In the genomic region with DNA sequence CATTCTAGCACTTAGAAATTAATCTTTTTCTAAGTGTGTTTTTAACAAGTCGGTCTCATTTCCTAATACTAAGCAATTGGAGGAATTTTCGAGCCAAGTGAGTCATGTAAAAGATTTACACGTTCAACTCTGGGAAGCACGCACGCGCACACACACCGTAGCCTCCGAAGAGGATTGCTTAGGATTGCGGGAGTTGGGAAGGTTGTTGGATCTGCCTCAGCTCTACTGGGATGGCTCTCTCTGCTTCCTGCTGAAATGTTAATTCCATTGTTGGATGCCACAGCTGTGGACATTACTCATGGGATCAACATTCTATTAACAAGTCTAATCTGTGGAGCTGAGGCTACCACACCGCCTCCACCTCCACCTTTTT, we compare ENCODE assay signal across 7 mouse cellular contexts. TPM values are rescaled to one million over a fixed set of nuclear protein-coding genes. Genes with fewer than 3 reads are reported as not detected.
A peak's percentile ranks its signal among the peaks of the same experiment; 100 is the strongest.
DNase-seq lines count a peak whose midpoint lies in the region; ATAC-seq lines count a peak whose summit lies in the region.

No protein-coding gene starts in this region.

- H3K27ac ChIP-seq in embryonic facial prominence, embryonic 10.5 days (replicated peaks): no peak overlapping the region
- peak overlapping the region; percentile 98 for H3K27ac ChIP-seq in hindbrain, embryonic 13.5 days
- H3K27ac ChIP-seq in limb, embryonic 10.5 days: no peak overlapping the region
- peak overlapping the region; percentile 94 for H3K27ac ChIP-seq in neural tube, embryonic 13.5 days (replicated peaks)

- peaks cover 15% of the 10 kb centered on the region for H3K27me3 ChIP-seq in embryonic facial prominence, embryonic 10.5 days (replicated peaks; ENCODE audit: low read depth, poor library complexity, severe bottlenecking)
- no peaks in the 10 kb centered on the region for H3K27me3 ChIP-seq in hindbrain, embryonic 13.5 days
- H3K27me3 ChIP-seq in limb, embryonic 10.5 days (ENCODE audit: low read depth, poor library complexity, severe bottlenecking): peaks cover 15% of the 10 kb centered on the region
- no peaks in the 10 kb centered on the region for H3K27me3 ChIP-seq in neural tube, embryonic 13.5 days

- ATAC-seq in hindbrain, embryonic 13.5 days (ENCODE audit: low FRiP score): no peak
- ATAC-seq in neural tube, embryonic 13.5 days (ENCODE audit: low read depth): no peak

- peak; percentile 35 for DNase-seq in urinary bladder, postnatal 14 days (ENCODE audit: low spot score)
- no peak for DNase-seq in urinary bladder, adult 2 months (ENCODE audit: low spot score)
- peak; percentile 36 for DNase-seq in embryonic facial prominence, embryonic 10.5 days (ENCODE audit: low spot score)
- peak; percentile 35 for DNase-seq in limb, embryonic 10.5 days (ENCODE audit: low spot score)
- DNase-seq in gastrocnemius, adult 8-10 months (ENCODE audit: low spot score in 2 of 2): no peak

- H3K9me3 ChIP-seq in embryonic facial prominence, embryonic 10.5 days: no peaks in the 10 kb centered on the region
- H3K9me3 ChIP-seq in hindbrain, embryonic 13.5 days: no peaks in the 10 kb centered on the region
- no peaks in the 10 kb centered on the region for H3K9me3 ChIP-seq in limb, embryonic 10.5 days (replicated peaks)
- no peaks in the 10 kb centered on the region for H3K9me3 ChIP-seq in neural tube, embryonic 13.5 days

- peak overlapping the region; percentile 97 for H3K9ac ChIP-seq in hindbrain, embryonic 13.5 days
- peak overlapping the region; percentile 91 for H3K9ac ChIP-seq in neural tube, embryonic 13.5 days

- peaks cover 11% of the 10 kb centered on the region for H3K4me1 ChIP-seq in embryonic facial prominence, embryonic 10.5 days
- peaks cover 43% of the 10 kb centered on the region for H3K4me1 ChIP-seq in hindbrain, embryonic 13.5 days (replicated peaks)
- H3K4me1 ChIP-seq in limb, embryonic 10.5 days: peaks cover 14% of the 10 kb centered on the region; the same call in 1 of the 2 replicates
- peaks cover 43% of the 10 kb centered on the region for H3K4me1 ChIP-seq in neural tube, embryonic 13.5 days (replicated peaks)

- peak overlapping the region; percentile 69 for H3K4me2 ChIP-seq in hindbrain, embryonic 13.5 days
- peak overlapping the region; percentile 78 for H3K4me2 ChIP-seq in neural tube, embryonic 13.5 days

- WGBS in embryonic facial prominence, embryonic 10.5 days: 6% methylated on average over 10 of the region's 10 CpGs
- WGBS in hindbrain, embryonic 13.5 days: 1% methylated on average over 10 of the region's 10 CpGs
- 13% methylated on average over 10 of the region's 10 CpGs for WGBS in limb, embryonic 10.5 days
- WGBS in neural tube, embryonic 13.5 days: 2% methylated on average over 10 of the region's 10 CpGs

- H3K36me3 ChIP-seq in embryonic facial prominence, embryonic 10.5 days (replicated peaks): peaks cover 25% of the 10 kb centered on the region
- no peaks in the 10 kb centered on the region; the same call in 1 of the 2 replicates for H3K36me3 ChIP-seq in hindbrain, embryonic 13.5 days
- peaks cover 14% of the 10 kb centered on the region for H3K36me3 ChIP-seq in limb, embryonic 10.5 days
- no peaks in the 10 kb centered on the region for H3K36me3 ChIP-seq in neural tube, embryonic 13.5 days

- H3K4me3 ChIP-seq in embryonic facial prominence, embryonic 10.5 days: peak overlapping the region; percentile 95
- peak overlapping the region; percentile 93 for H3K4me3 ChIP-seq in hindbrain, embryonic 13.5 days
- H3K4me3 ChIP-seq in limb, embryonic 10.5 days: peak overlapping the region; percentile 96
- peak overlapping the region; percentile 93 for H3K4me3 ChIP-seq in neural tube, embryonic 13.5 days

RNA-seq across cellular contexts. Expression of a gene that starts 1.4 kb away (rescaled TPM):
- 8.3 and 9.0 TPM in 2 replicates for polyA plus RNA-seq in urinary bladder, adult 2 months (2012; rRNA removed)
- polyA plus RNA-seq in embryonic facial prominence, embryonic 10.5 days (2016; fragmentation: Nextera tagmentation; extraction: Ambion mirVana): 30.4 and 33.7 TPM in 2 replicates
- 129 and 131 TPM in 2 replicates for polyA plus RNA-seq in hindbrain, embryonic 13.5 days (2015; fragmentation: Nextera tagmentation; extraction: Ambion mirVana)
- 19.6 and 29.4 TPM in 2 replicates for polyA plus RNA-seq in limb, embryonic 10.5 days (2016; fragmentation: Nextera tagmentation; extraction: Ambion mirVana)
- 92.8 and 105 TPM in 2 replicates for polyA plus RNA-seq in neural tube, embryonic 13.5 days (2015; fragmentation: Nextera tagmentation; extraction: Ambion mirVana)
- 1 to 10 TPM in 1 of 4 experiments, under 1 TPM in 3; 0.34 to 1.0 (median 0.53) TPM for total RNA-seq in gastrocnemius, adult 8-10 months (2022)

Comparison
In these comparisons a context has a peak if more than half of its experiments do, and no peak if none do; other contexts are left out.
1. DNase-seq: peak in urinary bladder, postnatal 14 days (single experiment), embryonic facial prominence, embryonic 10.5 days (single experiment) and limb, embryonic 10.5 days (single experiment); none in urinary bladder, adult 2 months (single experiment) and gastrocnemius, adult 8-10 months (0 of 2).
2. H3K27ac ChIP-seq: peak in hindbrain, embryonic 13.5 days (single experiment) and neural tube, embryonic 13.5 days (single experiment); none in embryonic facial prominence, embryonic 10.5 days (single experiment) and limb, embryonic 10.5 days (single experiment).
3. Peak in every context shown above with its lines, with median percentiles within 50 percentile points of each other: H3K4me3 ChIP-seq.